Mouse (Mus musculus) testis, adult 2 months (tissue): Measurements from ENCODE around the gene Gm43552. TPM values are rescaled to one million over a fixed set of nuclear protein-coding genes. Genes with fewer than 3 reads are reported as not detected.

Experiments
- H3K27ac ChIP-seq: fragments of 200-500 bp; 2 replicates; pipeline ENCODE4 v1.5.1; 2012; ENCODE audit warnings: low read depth, low read length; ENCODE audit not compliant: control insufficient read depth, insufficient read depth
- H3K27me3 ChIP-seq: fragments of 200-500 bp; 2 replicates; pipeline ENCODE4 v1.6.1; 2012; ENCODE audit warnings: mild to moderate bottlenecking, low read length, moderate library complexity; ENCODE audit not compliant: control insufficient read depth, insufficient read depth
- H3K36me3 ChIP-seq: fragments of 200-500 bp; 2 replicates; pipeline ENCODE4 v1.6.1; 2012; ENCODE audit warnings: mild to moderate bottlenecking, low read length; ENCODE audit not compliant: control insufficient read depth, insufficient read depth
- H3K4me1 ChIP-seq: fragments of 200-500 bp; 2 replicates; pipeline ENCODE4 v1.6.1; 2012; ENCODE audit warnings: low read length; ENCODE audit not compliant: control insufficient read depth, insufficient read depth
- H3K4me3 ChIP-seq: fragments of 200-500 bp; 2 replicates; pipeline ENCODE4 v1.5.1; 2012; ENCODE audit warnings: low read depth, mild to moderate bottlenecking, low read length, moderate library complexity, mixed read lengths; ENCODE audit not compliant: control insufficient read depth
- CTCF ChIP-seq: fragments of 200-500 bp; IDR thresholded peaks from 2 replicates; pipeline ENCODE4 v1.5.1; 2012; ENCODE audit warnings: low read depth, mild to moderate bottlenecking, inconsistent platforms, low read length, moderate library complexity; ENCODE audit not compliant: control insufficient read depth, insufficient read depth, insufficient replicate concordance
- POLR2A ChIP-seq: fragments of 200-500 bp; IDR thresholded peaks from 2 replicates; pipeline ENCODE4 v1.6.1; 2012; ENCODE audit warnings: low read depth, mild to moderate bottlenecking, inconsistent platforms, low read length, moderate library complexity; ENCODE audit not compliant: control insufficient read depth
- polyA plus RNA-seq: library from polyadenylated mRNA; depleted of rRNA; stranded (reverse); fragments of >200 nt; gene quantifications from 2 replicates; pipeline ENCODE4 v1.2.3, GENCODE M21; 2012; rRNA removed

The Gm43552 gene
- polyA plus RNA-seq, 1 experiment = not detected

GRCm38 (mm10) chr5:65390648-65391644 is 101.7 kb downstream of the Gm43552 start, which contains the start of the genes Rpl9 and Lias:
TSS of gene Rpl9 (minus strand) at chr5:65391444.
TSS of gene Lias (plus strand) at chr5:65391497.
- TF ChIP-seq CTCF = no peak
- TF ChIP-seq POLR2A = peak; percentile 97

GRCm38 (mm10) chr5:65387008-65387867 is 105.4 kb downstream of the Gm43552 start:
- Histone ChIP-seq H3K27ac (no peak overlapping the region), H3K4me1 (peaks cover 2% of the 10 kb centered on the region), H3K27me3 (no peaks in the 10 kb centered on the region), H3K36me3 (peaks cover 3% of the 10 kb centered on the region), H3K4me3 (no peak overlapping the region)
- TF ChIP-seq POLR2A (no peak), CTCF (no peak)

More at GRCm38 (mm10) chr5:65390648-65391644, 101.7 kb downstream of the Gm43552 start, which contains the start of the genes Rpl9 and Lias:
- Histone ChIP-seq H3K4me3 (peak within 1 kb of the TSS; percentile 95), H3K36me3 (peaks cover 3% of the 10 kb centered on the region), H3K4me1 (peaks cover 2% of the 10 kb centered on the region), H3K27me3 (no peaks in the 10 kb centered on the region), H3K27ac (peak within 1 kb of the TSS; percentile 88)

GRCm38 (mm10) chr5:65385704-65386103 is 106.9 kb downstream of the Gm43552 start:
- no peaks in the 10 kb centered on the region for H3K27me3 ChIP-seq
- TF ChIP-seq POLR2A = no peak
- TF ChIP-seq CTCF = no peak

More at GRCm38 (mm10) chr5:65385704-65386103, 106.9 kb downstream of the Gm43552 start:
- H3K4me1 ChIP-seq = peaks cover 2% of the 10 kb centered on the region
- peaks cover 3% of the 10 kb centered on the region for H3K36me3 ChIP-seq
- H3K27ac ChIP-seq = no peak overlapping the region
- no peak overlapping the region for H3K4me3 ChIP-seq

Other genes with a start within 250 kb of the Gm43552 start
- 38.6 and 39.4 TPM in 2 replicates for gene Rfc1, start 157.2 kb downstream of the Gm43552 start, polyA plus RNA-seq
- gene Klb, start 144.5 kb downstream of the Gm43552 start, polyA plus RNA-seq = 0.65 and 0.72 TPM in 2 replicates
- gene Rpl9, start 101.4 kb downstream of the Gm43552 start, polyA plus RNA-seq = 137 and 148 TPM in 2 replicates
- gene Lias, start 101.3 kb downstream of the Gm43552 start, polyA plus RNA-seq = 29.5 and 32.1 TPM in 2 replicates
- 1.3 TPM in 2 replicates for gene Ugdh, start 56.9 kb downstream of the Gm43552 start, polyA plus RNA-seq
- 130 and 131 TPM in 2 replicates for gene Smim14, start 44.4 kb upstream of the Gm43552 start, polyA plus RNA-seq
- gene Ube2k, start 44.4 kb upstream of the Gm43552 start, polyA plus RNA-seq = 138 and 149 TPM in 2 replicates
- 12.9 and 14.9 TPM in 2 replicates for gene Pds5a, start 205.4 kb upstream of the Gm43552 start, polyA plus RNA-seq